Mouse (Mus musculus) brain, embryonic 14.5 days (tissue): ENCODE data around the gene Tfdp1. TPM values are rescaled to one million over a fixed set of nuclear protein-coding genes. Genes with fewer than 3 reads are reported as not detected.
"Not testable (repeated sequence)": the region's sequence is repeated elsewhere in the genome, so short reads cannot be mapped to it uniquely, and the experiment has no call there.

ENCODE experiments used
- DNase-seq: peaks from one replicate; pipeline ENCODE4 v3.0.0-alpha.2; 2011; ENCODE audit warnings: low read depth
- CTCF ChIP-seq: fragments of 200-500 bp; IDR thresholded peaks from 2 replicates; pipeline ENCODE4 v1.5.1; 2012; ENCODE audit warnings: inconsistent platforms, mild to moderate bottlenecking, moderate library complexity, borderline replicate concordance; ENCODE audit not compliant: insufficient read depth, insufficient read length; ENCODE audit errors: extremely low read depth
- POLR2A ChIP-seq: fragments of 200-500 bp; IDR thresholded peaks from 2 replicates; pipeline ENCODE4 v1.6.1; 2012; ENCODE audit warnings: mild to moderate bottlenecking, inconsistent platforms, borderline replicate concordance; ENCODE audit not compliant: poor library complexity, insufficient read depth, insufficient read length, severe bottlenecking; ENCODE audit errors: extremely low read depth
- polyA plus RNA-seq: library from polyadenylated mRNA; depleted of rRNA; stranded (reverse); fragments of >200 nt; gene quantifications from 2 replicates; pipeline ENCODE4 v1.2.3, GENCODE M21; 2012; rRNA removed

Gene Tfdp1
- 142 and 190 TPM in 2 replicates for polyA plus RNA-seq

GRCm38 (mm10) chr8:13338255-13338860, at the start of gene Tfdp1:
TSS of gene Tfdp1 (plus strand) at chr8:13338751.
- peak; percentile 25; the same call in 1 of the 2 replicates for TF ChIP-seq POLR2A
- no peak for TF ChIP-seq CTCF
- peak; percentile 96 for DNase-seq

- peak; percentile 81 for DNase-seq
- TF ChIP-seq CTCF = peak; percentile 83
- TF ChIP-seq POLR2A = no peak
Measured at GRCm38 (mm10) chr8:13292364-13292763, 46.2 kb upstream of the Tfdp1 start.

GRCm38 (mm10) chr8:13293677-13294470, 44.7 kb upstream of the Tfdp1 start:
- no peak for DNase-seq
- TF ChIP-seq POLR2A = no peak
- no peak for TF ChIP-seq CTCF

GRCm38 (mm10) chr8:13299571-13299970, 39.0 kb upstream of the Tfdp1 start:
- DNase-seq = no peak
- TF ChIP-seq POLR2A = no peak
- TF ChIP-seq CTCF = no peak

- no peak for DNase-seq
- TF ChIP-seq POLR2A = no peak
- TF ChIP-seq CTCF = no peak
Measured at GRCm38 (mm10) chr8:13301036-13301435, 37.5 kb upstream of the Tfdp1 start.

- no peak for DNase-seq
- no peak for TF ChIP-seq CTCF
- TF ChIP-seq POLR2A = no peak
Measured at GRCm38 (mm10) chr8:13305459-13305858, 33.1 kb upstream of the Tfdp1 start.

- no peak for TF ChIP-seq POLR2A
- TF ChIP-seq CTCF = no peak
- DNase-seq = no peak
Measured at GRCm38 (mm10) chr8:13305884-13306283, 32.7 kb upstream of the Tfdp1 start.

GRCm38 (mm10) chr8:13306309-13306909, 32.1 kb upstream of the Tfdp1 start:
- DNase-seq = no peak
- TF ChIP-seq CTCF = no peak
- no peak for TF ChIP-seq POLR2A

- no peak for TF ChIP-seq POLR2A
- TF ChIP-seq CTCF = no peak
- DNase-seq = no peak
Measured at GRCm38 (mm10) chr8:13306916-13307315, 31.6 kb upstream of the Tfdp1 start.

- no peak for DNase-seq
- no peak for TF ChIP-seq CTCF
- no peak for TF ChIP-seq POLR2A
Measured at GRCm38 (mm10) chr8:13314922-13315321, 23.6 kb upstream of the Tfdp1 start.

GRCm38 (mm10) chr8:13316671-13317070, 21.9 kb upstream of the Tfdp1 start:
- TF ChIP-seq POLR2A (no peak), CTCF (no peak)
- DNase-seq = no peak

GRCm38 (mm10) chr8:13326598-13326997, 12.0 kb upstream of the Tfdp1 start:
- TF ChIP-seq CTCF = peak; percentile 52; the same call in 1 of the 2 replicates
- no peak for TF ChIP-seq POLR2A
- DNase-seq = peak; percentile 23

- DNase-seq = no peak
- TF ChIP-seq POLR2A (no peak), CTCF (0 out of 2 replicates have a peak, but pooled peaks have one; percentile 3)
Measured at GRCm38 (mm10) chr8:13334671-13335070, 3.9 kb upstream of the Tfdp1 start.

GRCm38 (mm10) chr8:13337245-13337644, 1.3 kb upstream of the Tfdp1 start:
- DNase-seq = not testable (repeated sequence)
